Mouse (Mus musculus) cerebellum, adult 2 months (tissue): ENCODE results near the gene Pes1.

Source experiments
- CTCF ChIP-seq: fragments of 200-500 bp; IDR thresholded peaks from 2 replicates; pipeline ENCODE4 v1.5.1; 2011; ENCODE audit warnings: low read depth, mild to moderate bottlenecking, control low read depth, low read length, moderate library complexity, borderline replicate concordance; ENCODE audit not compliant: insufficient read depth
- POLR2A ChIP-seq: fragments of 200-500 bp; IDR thresholded peaks from 2 replicates; pipeline ENCODE4 v1.6.1; 2011; ENCODE audit warnings: low read length, control low read depth, borderline replicate concordance; ENCODE audit not compliant: insufficient read depth

DNA sequence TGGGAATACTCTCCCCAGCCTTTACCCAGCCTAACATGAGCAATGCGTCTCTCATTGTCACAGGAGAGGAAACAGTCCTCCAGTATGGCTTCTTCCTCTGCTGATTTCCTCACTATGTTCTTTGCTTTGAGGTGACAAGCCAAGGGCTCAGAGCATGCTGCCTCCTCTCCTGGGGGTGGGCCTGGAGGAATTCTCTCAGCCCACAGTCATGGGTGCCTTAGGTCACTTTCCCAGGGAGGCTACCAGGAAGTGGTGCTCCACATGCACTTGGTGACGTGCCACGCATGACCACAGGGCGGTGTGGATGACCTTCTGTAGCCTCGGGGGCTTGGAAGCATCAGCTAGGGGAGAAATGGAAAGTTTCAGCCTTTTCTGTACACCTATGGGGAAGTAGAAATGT lies 31.7 kb downstream of the Pes1 start:
- TF ChIP-seq POLR2A (no peak), CTCF (no peak)
